Mouse (Mus musculus): ENCODE data around the gene Tmem125. TPM values are rescaled to one million over a fixed set of nuclear protein-coding genes. Genes with fewer than 3 reads are reported as not detected.
"Not testable (repeated sequence)": the region's sequence is repeated elsewhere in the genome, so short reads cannot be mapped to it uniquely, and the experiment has no call there.

The Tmem125 gene
- polyA plus RNA-seq, 2 experiments, result 6.0 to 11.1 TPM

- Histone ChIP-seq H3K4me1 (ENCODE audit: control insufficient read depth, insufficient read depth, low read length) (no peaks in the 10 kb centered on the region), H3K9me3 (ENCODE audit: control insufficient read depth, low read length) (no peaks in the 10 kb centered on the region), H3K4me2 (replicated peaks; ENCODE audit: low read depth, low read length, severe bottlenecking) (no peak overlapping the region), H3K36me3 (ENCODE audit: control insufficient read depth, insufficient read depth, low read length) (no peaks in the 10 kb centered on the region), H3K9ac (ENCODE audit: low read depth, low read length, severe bottlenecking) (no peak overlapping the region), H3K27ac (replicated peaks; ENCODE audit: low read depth, low read length) (no peak overlapping the region), H3K4me3 (replicated peaks; ENCODE audit: low read length) (no peak overlapping the region), H3K27me3 (ENCODE audit: control insufficient read depth, insufficient read depth, low read length) (no peaks in the 10 kb centered on the region; the same call in 1 of the 2 replicates)
- TF ChIP-seq POLR2A (IDR thresholded peaks at IDR 0.05; ENCODE audit: borderline replicate concordance, extremely low read depth, insufficient read depth, insufficient read length), result no peak
- WGBS, result 50% methylated on average over 16 of the region's 16 CpGs
- ATAC-seq (ENCODE audit: low FRiP score, low read depth) (no peak), DNase-seq (ENCODE audit: low spot score) (no peak)
Observed at GRCm38 (mm10) chr4:118517497-118518146, 26.2 kb downstream of the Tmem125 start.

DNA sequence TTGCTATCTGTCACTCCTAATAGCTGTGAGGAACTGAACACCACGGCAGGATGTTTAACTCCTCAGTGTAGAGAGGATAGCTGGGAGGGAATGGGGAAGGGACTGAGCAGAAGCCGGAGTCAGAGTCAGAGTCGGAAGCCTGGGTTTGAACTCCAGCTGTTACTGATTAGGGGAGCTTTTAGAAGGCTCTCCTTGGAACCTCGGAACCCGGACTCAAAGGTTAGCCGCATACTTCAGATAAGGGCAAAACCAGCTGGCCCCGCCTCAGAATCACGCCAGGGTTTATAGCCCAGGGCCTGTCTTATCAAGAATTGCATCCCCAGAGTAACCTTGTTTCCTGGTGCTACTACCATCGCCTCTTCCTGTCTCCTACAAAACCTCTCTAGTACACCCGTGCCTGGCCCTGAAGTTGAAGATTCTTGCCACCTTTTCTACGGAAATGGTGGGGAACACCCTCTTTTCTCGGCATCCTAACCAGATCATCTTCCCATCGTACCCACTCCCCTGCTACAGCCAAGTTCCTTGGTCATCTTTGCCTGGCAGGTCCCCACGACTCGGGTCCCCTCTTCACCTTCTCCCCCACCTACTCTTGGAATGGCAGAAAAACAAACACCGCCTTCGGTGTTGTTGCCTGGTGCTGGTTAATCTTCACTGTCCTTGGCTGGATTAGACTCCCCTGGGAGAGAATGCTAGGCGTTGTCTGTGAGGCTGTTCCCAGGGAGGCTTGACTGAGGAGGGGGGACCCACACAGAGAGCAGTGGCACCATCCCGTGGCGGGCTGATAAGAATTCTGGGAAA is 26.9 kb downstream of the Tmem125 start:
- Histone ChIP-seq H3K36me3 (ENCODE audit: control insufficient read depth, insufficient read depth, low read length) (no peaks in the 10 kb centered on the region), H3K4me1 (ENCODE audit: control insufficient read depth, insufficient read depth, low read length) (no peaks in the 10 kb centered on the region), H3K27ac (replicated peaks; ENCODE audit: low read depth, low read length) (no peak overlapping the region), H3K9me3 (ENCODE audit: control insufficient read depth, low read length) (no peaks in the 10 kb centered on the region), H3K27me3 (ENCODE audit: control insufficient read depth, insufficient read depth, low read length) (no peaks in the 10 kb centered on the region; the same call in 1 of the 2 replicates), H3K4me3 (replicated peaks; ENCODE audit: low read length) (no peak overlapping the region), H3K4me2 (replicated peaks; ENCODE audit: low read depth, low read length, severe bottlenecking) (no peak overlapping the region), H3K9ac (ENCODE audit: low read depth, low read length, severe bottlenecking) (no peak overlapping the region)
- WGBS, result 13% methylated on average over 20 of the region's 20 CpGs
- no peak for TF ChIP-seq POLR2A (IDR thresholded peaks at IDR 0.05; ENCODE audit: borderline replicate concordance, extremely low read depth, insufficient read depth, insufficient read length)
- no peak for ATAC-seq (ENCODE audit: low FRiP score, low read depth)
- DNase-seq (ENCODE audit: low spot score), result no peak

DNA sequence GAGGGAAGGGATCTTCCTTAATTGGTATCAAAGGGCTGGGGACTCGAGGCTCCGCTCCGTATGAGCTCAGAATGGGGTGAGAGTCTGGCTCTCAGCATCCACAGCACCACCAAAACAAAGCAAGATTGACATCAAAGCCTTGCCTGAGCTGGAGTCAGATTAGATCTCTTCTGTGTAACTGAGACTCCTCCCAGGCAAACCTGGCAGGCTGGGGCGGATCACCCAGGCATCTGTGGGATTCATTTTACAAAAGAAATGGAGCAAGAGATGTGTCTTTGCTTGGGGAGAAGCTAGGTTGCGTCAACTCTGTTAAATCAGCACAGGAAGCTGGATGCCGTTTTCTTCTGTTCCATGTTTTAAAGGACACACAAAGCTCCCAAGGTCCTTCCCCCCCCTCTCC is 34.8 kb downstream of the Tmem125 start:
- Histone ChIP-seq H3K27me3 (ENCODE audit: control insufficient read depth, insufficient read depth, low read length) (no peaks in the 10 kb centered on the region), H3K9me3 (ENCODE audit: control insufficient read depth, low read length) (no peaks in the 10 kb centered on the region), H3K9ac (ENCODE audit: low read depth, low read length, severe bottlenecking) (no peak overlapping the region), H3K4me3 (replicated peaks; ENCODE audit: low read length) (no peak overlapping the region), H3K4me2 (replicated peaks; ENCODE audit: low read depth, low read length, severe bottlenecking) (no peak overlapping the region), H3K27ac (replicated peaks; ENCODE audit: low read depth, low read length) (no peak overlapping the region), H3K4me1 (ENCODE audit: control insufficient read depth, insufficient read depth, low read length) (no peaks in the 10 kb centered on the region), H3K36me3 (ENCODE audit: control insufficient read depth, insufficient read depth, low read length) (no peaks in the 10 kb centered on the region)
- ATAC-seq (ENCODE audit: low FRiP score, low read depth), result no peak
- TF ChIP-seq POLR2A (IDR thresholded peaks at IDR 0.05; ENCODE audit: borderline replicate concordance, extremely low read depth, insufficient read depth, insufficient read length), result no peak
- WGBS, result 12% methylated on average over 6 of the region's 6 CpGs
- peak; percentile 10 for DNase-seq (ENCODE audit: low spot score)

GRCm38 (mm10) chr4:118507171-118507570 is 36.7 kb downstream of the Tmem125 start:
- not testable (repeated sequence) for H3K4me3 ChIP-seq (replicated peaks; ENCODE audit: low read length); ATAC-seq (ENCODE audit: low FRiP score, low read depth); H3K4me1 ChIP-seq (ENCODE audit: control insufficient read depth, insufficient read depth, low read length); H3K9ac ChIP-seq (ENCODE audit: low read depth, low read length, severe bottlenecking); H3K36me3 ChIP-seq (ENCODE audit: control insufficient read depth, insufficient read depth, low read length); H3K4me2 ChIP-seq (replicated peaks; ENCODE audit: low read depth, low read length, severe bottlenecking); DNase-seq (ENCODE audit: low spot score); H3K27ac ChIP-seq (replicated peaks; ENCODE audit: low read depth, low read length); H3K27me3 ChIP-seq (ENCODE audit: control insufficient read depth, insufficient read depth, low read length); H3K9me3 ChIP-seq (ENCODE audit: control insufficient read depth, low read length)
- WGBS, result 95% methylated on average over 1 of the region's 1 CpGs

GRCm38 (mm10) chr4:118505551-118505950 is 38.3 kb downstream of the Tmem125 start:
- no peaks in the 10 kb centered on the region for H3K9me3 ChIP-seq (ENCODE audit: control insufficient read depth, low read length)
- no peak overlapping the region for H3K9ac ChIP-seq (ENCODE audit: low read depth, low read length, severe bottlenecking)
- H3K4me3 ChIP-seq (replicated peaks; ENCODE audit: low read length), result no peak overlapping the region
- H3K4me2 ChIP-seq (replicated peaks; ENCODE audit: low read depth, low read length, severe bottlenecking), result no peak overlapping the region
- no peak for ATAC-seq (ENCODE audit: low FRiP score, low read depth)
- WGBS, result 62% methylated on average over 3 of the region's 3 CpGs
- TF ChIP-seq POLR2A (IDR thresholded peaks at IDR 0.05; ENCODE audit: borderline replicate concordance, extremely low read depth, insufficient read depth, insufficient read length), result no peak
- no peaks in the 10 kb centered on the region for H3K36me3 ChIP-seq (ENCODE audit: control insufficient read depth, insufficient read depth, low read length)
- H3K27me3 ChIP-seq (ENCODE audit: control insufficient read depth, insufficient read depth, low read length), result no peaks in the 10 kb centered on the region
- DNase-seq (ENCODE audit: low spot score), result no peak
- no peak overlapping the region for H3K27ac ChIP-seq (replicated peaks; ENCODE audit: low read depth, low read length)
- H3K4me1 ChIP-seq (ENCODE audit: control insufficient read depth, insufficient read depth, low read length), result no peaks in the 10 kb centered on the region

Measured in limb, embryonic 14.5 days (tissue).